Mouse (Mus musculus) liver, postnatal 0 days (tissue): ENCODE measurements around the gene Hsd11b1.

Experiments used
- CTCF ChIP-seq: sonication (generic); IDR thresholded peaks from 2 replicates; pipeline ENCODE4 v1.5.1; 2016; ENCODE audit warnings: antibody characterized with exemption, low read depth
- EP300 ChIP-seq: IDR thresholded peaks from 2 replicates; pipeline ENCODE4 v1.6.1; 2016; ENCODE audit warnings: antibody characterized with exemption, low read depth, mild to moderate bottlenecking

DNA sequence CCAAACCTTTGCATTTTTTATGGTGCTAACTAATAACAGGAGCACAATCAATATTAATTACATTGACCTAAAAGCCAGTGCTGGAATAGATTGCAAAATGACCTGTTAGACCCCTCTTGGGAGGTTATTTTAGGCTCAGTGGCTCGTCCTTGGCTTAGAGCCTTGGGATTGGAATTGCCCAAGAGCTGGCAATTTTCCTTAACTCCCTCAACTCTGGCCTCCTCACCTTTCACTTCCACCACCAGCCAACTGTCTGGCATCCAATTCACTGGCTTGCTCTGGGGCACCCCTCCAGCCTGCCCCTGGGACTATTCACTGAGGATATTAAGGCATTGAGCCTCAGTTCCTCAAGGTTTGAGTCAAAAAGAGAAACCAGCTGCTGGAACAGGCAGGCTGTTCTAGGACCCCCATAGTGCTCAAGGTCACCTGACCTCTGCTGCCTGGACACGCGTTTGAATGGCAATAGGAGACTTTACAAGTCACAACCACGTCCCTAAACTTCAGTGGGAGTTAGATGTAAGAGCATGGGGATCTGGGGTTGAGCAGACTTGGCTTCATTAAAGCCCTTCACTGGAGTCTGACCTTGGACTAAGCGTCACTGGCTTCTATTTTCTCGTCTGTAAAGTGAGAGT lies 14.7 kb upstream of the Hsd11b1 start:
- TF ChIP-seq CTCF (no peak), EP300 (peak; percentile 58; the same call in 1 of the 2 replicates)
